Mouse (Mus musculus): Measurements from ENCODE around the gene Adh4.
"Not testable (repeated sequence)": the region's sequence is repeated elsewhere in the genome, so short reads cannot be mapped to it uniquely, and the experiment has no call there.

Gene Adh4

GRCm38 (mm10) chr3:138415121-138415690, at the start of gene Adh4:
Gene Adh4, plus strand, starts transcription at chr3:138415466.
- DNase-seq (ENCODE audit: low spot score) = no peak

GRCm38 (mm10) chr3:138366181-138366580, 49.1 kb upstream of the Adh4 start:
- no peak for DNase-seq (ENCODE audit: low spot score)

GRCm38 (mm10) chr3:138369546-138369945, 45.7 kb upstream of the Adh4 start:
- no peak for DNase-seq (ENCODE audit: low spot score)

GRCm38 (mm10) chr3:138370289-138370688, 45.0 kb upstream of the Adh4 start:
- DNase-seq (ENCODE audit: low spot score) = not testable (repeated sequence)

GRCm38 (mm10) chr3:138373920-138374319, 41.3 kb upstream of the Adh4 start:
- no peak for DNase-seq (ENCODE audit: low spot score)

- no peak for DNase-seq (ENCODE audit: low spot score)
Observed at GRCm38 (mm10) chr3:138375148-138375547, 40.1 kb upstream of the Adh4 start.

- no peak for DNase-seq (ENCODE audit: low spot score)
Observed at GRCm38 (mm10) chr3:138381133-138381532, 34.1 kb upstream of the Adh4 start.

GRCm38 (mm10) chr3:138387155-138387554, 28.1 kb upstream of the Adh4 start:
- DNase-seq (ENCODE audit: low spot score) = no peak

GRCm38 (mm10) chr3:138404872-138405271, 10.4 kb upstream of the Adh4 start:
- DNase-seq (ENCODE audit: low spot score) = no peak

- no peak for DNase-seq (ENCODE audit: low spot score)
Observed at GRCm38 (mm10) chr3:138405341-138405740, 9.9 kb upstream of the Adh4 start.

GRCm38 (mm10) chr3:138405840-138406239, 9.4 kb upstream of the Adh4 start:
- no peak for DNase-seq (ENCODE audit: low spot score)

- DNase-seq (ENCODE audit: low spot score) = no peak
Observed at GRCm38 (mm10) chr3:138407920-138408319, 7.3 kb upstream of the Adh4 start.

GRCm38 (mm10) chr3:138409585-138409984, 5.7 kb upstream of the Adh4 start:
- no peak for DNase-seq (ENCODE audit: low spot score)

GRCm38 (mm10) chr3:138410211-138410610, 5.1 kb upstream of the Adh4 start:
- DNase-seq (ENCODE audit: low spot score) = no peak

- DNase-seq (ENCODE audit: low spot score) = no peak
Observed at GRCm38 (mm10) chr3:138419369-138419768, 4.1 kb downstream of the Adh4 start.

GRCm38 (mm10) chr3:138420385-138420784, 5.1 kb downstream of the Adh4 start:
- no peak for DNase-seq (ENCODE audit: low spot score)

- DNase-seq (ENCODE audit: low spot score) = no peak
Observed at GRCm38 (mm10) chr3:138423664-138424063, 8.4 kb downstream of the Adh4 start.

- DNase-seq (ENCODE audit: low spot score) = no peak
Observed at GRCm38 (mm10) chr3:138424247-138424646, 9.0 kb downstream of the Adh4 start.

- DNase-seq (ENCODE audit: low spot score) = no peak
Observed at GRCm38 (mm10) chr3:138430360-138430976, 15.2 kb downstream of the Adh4 start.

- no peak for DNase-seq (ENCODE audit: low spot score)
Observed at GRCm38 (mm10) chr3:138431835-138432234, 16.6 kb downstream of the Adh4 start.

GRCm38 (mm10) chr3:138438716-138439115, 23.4 kb downstream of the Adh4 start:
- no peak for DNase-seq (ENCODE audit: low spot score)

GRCm38 (mm10) chr3:138442203-138442602, 26.9 kb downstream of the Adh4 start:
- no peak for DNase-seq (ENCODE audit: low spot score)

- peak; percentile 90 for DNase-seq (ENCODE audit: low spot score)
Observed at GRCm38 (mm10) chr3:138442612-138443464, 27.6 kb downstream of the Adh4 start, which contains the start of gene Adh5. Gene Adh5, plus strand, starts transcription at chr3:138443093.

Measured in c-Kit-positive CD71-positive TER-119-positive erythroid progenitor cells, embryonic 14.5 days (primary cell).